Mouse (Mus musculus) embryonic facial prominence, embryonic 12.5 days (tissue): ENCODE data around the gene Psip1. TPM values are rescaled to one million over a fixed set of nuclear protein-coding genes. Genes with fewer than 3 reads are reported as not detected.
"Not testable (repeated sequence)": the region's sequence is repeated elsewhere in the genome, so short reads cannot be mapped to it uniquely, and the experiment has no call there.

Experiments used
- ATAC-seq: fragments of 200-750 bp; cut with Nextera tagmentation; 2 replicates; pipeline ENCODE4 v1.8.0; 2017; ENCODE audit not compliant: insufficient number of reproducible peaks, insufficient read depth, low FRiP score, low TSS enrichment
- H3K27ac ChIP-seq: fragments of 300-500 bp; sonication (generic); 2 replicates; pipeline ENCODE4 v1.5.1; 2016; ENCODE audit warnings: mild to moderate bottlenecking
- H3K27me3 ChIP-seq: fragments of 300-500 bp; sonication (generic); 2 replicates; pipeline ENCODE4 v1.6.1; 2016; ENCODE audit warnings: mild to moderate bottlenecking, moderate library complexity
- H3K36me3 ChIP-seq: fragments of 300-500 bp; sonication (generic); 2 replicates; pipeline ENCODE4 v1.6.1; 2016; ENCODE audit warnings: mild to moderate bottlenecking
- H3K4me1 ChIP-seq: fragments of 300-500 bp; sonication (generic); 2 replicates; pipeline ENCODE4 v1.6.1; 2016
- H3K4me2 ChIP-seq: fragments of 300-500 bp; sonication (generic); replicated peaks from 2 replicates; pipeline ENCODE4 v1.6.1; 2016; ENCODE audit warnings: mild to moderate bottlenecking, moderate library complexity
- H3K4me3 ChIP-seq: fragments of 300-500 bp; sonication (generic); 2 replicates; pipeline ENCODE4 v1.5.1; 2016; ENCODE audit warnings: mild to moderate bottlenecking
- H3K9ac ChIP-seq: fragments of 300-500 bp; sonication (generic); 2 replicates; pipeline ENCODE4 v1.6.1; 2016; ENCODE audit warnings: mild to moderate bottlenecking, moderate library complexity
- H3K9me3 ChIP-seq: fragments of 300-500 bp; sonication (generic); 2 replicates; pipeline ENCODE4 v1.6.1; 2016; ENCODE audit warnings: mild to moderate bottlenecking, moderate library complexity
- whole genome bisulfite sequencing: fragments of 180-500 bp; shearing (Covaris S2); methylation state at CpG from one replicate; pipeline ENCODE4 v1.1.7; 2016; 5-methylcytosine and 5-hydroxymethylcytosine counted together
- polyA plus RNA-seq: library from polyadenylated mRNA; unstranded; fragments of >200 nt; fragmentation: Nextera tagmentation; extraction: Ambion mirVana; gene quantifications from 2 replicates; pipeline ENCODE4 v1.2.1, GENCODE M21; 2016

Psip1 gene
- polyA plus RNA-seq, 1 experiment from 2014 or later = 306 TPM

DNA sequence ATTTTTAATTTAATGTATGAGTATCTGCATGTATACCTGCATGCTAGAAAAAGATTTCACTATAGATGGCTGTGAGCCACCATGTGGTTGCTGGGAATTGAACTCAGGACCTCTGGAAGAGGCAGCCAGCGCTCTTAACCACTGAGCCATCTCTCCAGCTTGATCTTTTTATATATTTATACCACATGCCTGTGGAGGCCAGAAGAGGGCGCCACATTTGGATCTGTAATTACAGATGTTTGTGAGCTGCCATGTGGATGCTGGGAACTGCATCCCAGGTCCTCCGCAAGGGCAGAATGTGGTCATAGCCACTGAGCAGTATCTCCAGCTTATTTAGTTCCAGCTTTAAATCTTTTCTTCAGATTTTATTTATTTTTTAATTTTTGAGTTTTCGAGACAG, 34.0 kb upstream of the Psip1 start:
- H3K27ac ChIP-seq = no peak overlapping the region
- no peak overlapping the region for H3K4me2 ChIP-seq
- no peaks in the 10 kb centered on the region for H3K36me3 ChIP-seq
- no peaks in the 10 kb centered on the region for H3K9me3 ChIP-seq
- no peak overlapping the region for H3K9ac ChIP-seq
- no peak for ATAC-seq
- no peak overlapping the region for H3K4me3 ChIP-seq
- H3K27me3 ChIP-seq = no peaks in the 10 kb centered on the region
- 83% methylated on average over 4 of the region's 4 CpGs for WGBS
- H3K4me1 ChIP-seq = no peaks in the 10 kb centered on the region

GRCm38 (mm10) chr4:83519807-83520206, 33.5 kb upstream of the Psip1 start:
- no peak for ATAC-seq
- no peaks in the 10 kb centered on the region for H3K27me3 ChIP-seq
- no peak overlapping the region for H3K9ac ChIP-seq
- H3K36me3 ChIP-seq = no peaks in the 10 kb centered on the region
- no peak overlapping the region for H3K4me2 ChIP-seq
- H3K4me3 ChIP-seq = no peak overlapping the region
- H3K9me3 ChIP-seq = no peaks in the 10 kb centered on the region
- H3K27ac ChIP-seq = no peak overlapping the region
- H3K4me1 ChIP-seq = no peaks in the 10 kb centered on the region

DNA sequence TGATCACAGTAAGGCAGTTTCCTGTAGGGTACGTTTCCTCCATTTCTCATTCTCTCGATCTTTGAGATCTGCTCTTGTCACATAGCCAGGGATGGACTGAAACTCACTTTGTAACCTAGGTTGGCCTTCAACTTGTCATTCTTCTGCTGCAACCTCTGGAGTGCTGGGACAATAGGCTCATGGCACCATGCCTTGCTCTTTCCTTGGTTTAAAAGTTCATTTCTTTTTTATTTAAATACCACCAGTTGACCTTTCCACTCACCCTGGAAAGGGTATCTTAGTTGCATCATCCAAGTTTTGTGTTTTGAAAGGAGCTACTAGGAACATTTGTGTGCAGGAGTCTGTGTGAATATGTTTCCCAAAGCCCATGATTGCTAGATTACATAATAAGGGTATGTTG, 32.9 kb upstream of the Psip1 start:
- Histone ChIP-seq H3K4me2 (no peak overlapping the region), H3K9ac (no peak overlapping the region), H3K36me3 (no peaks in the 10 kb centered on the region), H3K4me1 (no peaks in the 10 kb centered on the region), H3K27ac (no peak overlapping the region), H3K27me3 (no peaks in the 10 kb centered on the region), H3K9me3 (no peaks in the 10 kb centered on the region), H3K4me3 (no peak overlapping the region)
- 91% methylated on average over 2 of the region's 2 CpGs for WGBS
- ATAC-seq = no peak

- not testable (repeated sequence) for H3K27me3 ChIP-seq, H3K9me3 ChIP-seq, H3K9ac ChIP-seq, H3K4me1 ChIP-seq, H3K36me3 ChIP-seq, H3K4me2 ChIP-seq, H3K27ac ChIP-seq, ATAC-seq, H3K4me3 ChIP-seq
- WGBS = 91% methylated on average over 5 of the region's 6 CpGs
These were observed 29.9 kb upstream of the Psip1 start for GRCm38 (mm10) chr4:83516144-83516543.

DNA sequence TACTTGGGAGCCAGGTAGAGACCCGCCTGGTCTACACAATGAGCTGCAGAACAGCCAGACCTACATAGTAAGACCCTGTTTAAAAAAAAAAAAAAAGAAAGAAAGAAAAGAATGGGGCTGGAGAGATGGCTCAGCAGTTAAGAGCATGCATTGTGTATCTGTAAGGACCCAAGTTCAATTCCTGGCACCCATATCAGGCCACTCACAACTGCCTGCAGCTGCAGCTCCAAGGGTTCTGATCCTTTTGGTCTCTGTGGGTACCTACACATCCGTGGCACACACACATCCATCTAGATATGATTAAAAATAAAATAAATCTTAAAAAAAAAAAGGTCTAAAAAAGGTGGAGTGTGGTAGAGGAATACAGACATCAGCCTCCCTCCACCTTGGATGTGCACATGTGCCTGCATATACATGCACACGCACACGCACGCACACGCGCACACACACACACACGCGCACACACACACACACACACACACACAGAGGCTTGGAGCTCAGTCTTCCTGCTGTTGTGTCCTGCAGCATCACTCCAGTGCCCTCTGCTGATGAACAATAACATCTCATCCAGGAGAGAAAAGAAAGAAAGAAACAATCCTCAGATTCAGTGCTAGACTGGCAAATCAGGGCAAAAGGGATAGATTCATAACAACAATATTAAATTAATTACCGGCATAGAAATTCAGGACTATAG, 28.9 kb upstream of the Psip1 start:
- no peaks in the 10 kb centered on the region for H3K9me3 ChIP-seq
- H3K4me3 ChIP-seq = no peak overlapping the region
- no peaks in the 10 kb centered on the region for H3K4me1 ChIP-seq
- WGBS = 88% methylated on average over 10 of the region's 10 CpGs
- no peak overlapping the region for H3K4me2 ChIP-seq
- ATAC-seq = 0 out of 2 replicates have a peak, but pooled peaks have one; percentile 41
- H3K27ac ChIP-seq = no peak overlapping the region
- H3K36me3 ChIP-seq = no peaks in the 10 kb centered on the region
- H3K9ac ChIP-seq = no peak overlapping the region
- H3K27me3 ChIP-seq = no peaks in the 10 kb centered on the region

DNA sequence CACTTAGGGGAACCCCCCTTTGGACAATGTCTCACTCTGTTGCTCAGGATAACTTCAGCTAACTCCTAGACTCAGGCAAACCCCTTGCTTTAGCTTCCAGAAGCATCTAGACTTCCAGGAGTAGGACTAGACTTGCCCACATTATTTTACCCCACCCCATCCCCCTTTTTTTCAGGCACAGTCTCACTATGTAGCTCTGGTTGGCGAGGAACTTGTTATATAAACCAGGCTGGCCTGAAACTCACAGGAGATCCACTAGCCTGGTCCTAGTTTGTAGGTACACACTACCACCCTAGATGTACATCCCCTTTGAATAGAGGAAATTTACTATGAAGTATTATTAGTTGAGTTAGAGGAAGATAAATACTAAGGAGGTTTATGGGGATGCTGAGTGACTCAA, 27.9 kb upstream of the Psip1 start:
- WGBS = 84% methylated on average over 1 of the region's 1 CpGs
- no peak for ATAC-seq
- Histone ChIP-seq H3K36me3 (no peaks in the 10 kb centered on the region), H3K27me3 (no peaks in the 10 kb centered on the region), H3K4me1 (no peaks in the 10 kb centered on the region), H3K4me2 (no peak overlapping the region), H3K27ac (no peak overlapping the region), H3K9me3 (no peaks in the 10 kb centered on the region), H3K9ac (no peak overlapping the region), H3K4me3 (no peak overlapping the region)

- H3K27ac ChIP-seq = no peak overlapping the region
- no peak for ATAC-seq
These were observed 26.4 kb upstream of the Psip1 start for GRCm38 (mm10) chr4:83512644-83513043.

DNA sequence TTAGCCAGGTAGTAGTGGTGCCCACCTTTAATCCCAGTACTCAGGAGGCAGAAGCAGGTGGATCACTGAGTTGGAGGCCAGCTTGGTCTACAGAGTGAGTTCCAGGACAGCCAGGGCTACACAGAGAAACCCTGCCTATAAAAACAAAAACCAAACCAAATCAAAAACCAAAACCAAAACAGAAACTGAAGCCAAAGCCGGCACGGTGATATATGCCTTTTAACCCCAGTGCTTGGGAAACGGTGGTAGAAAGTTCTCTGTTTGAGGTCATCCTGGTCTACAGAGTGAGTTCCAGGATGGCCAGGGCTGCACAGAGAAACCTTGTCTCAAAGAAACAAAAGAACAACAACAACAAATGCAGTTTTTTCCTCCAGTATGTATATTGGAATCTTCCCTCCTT, 26.0 kb upstream of the Psip1 start:
- 79% methylated on average over 3 of the region's 3 CpGs for WGBS
- H3K4me3 ChIP-seq = no peak overlapping the region

More at GRCm38 (mm10) chr4:83512644-83513043, 26.4 kb upstream of the Psip1 start:
- H3K9me3 ChIP-seq = no peaks in the 10 kb centered on the region
- no peak overlapping the region for H3K9ac ChIP-seq
- H3K4me3 ChIP-seq = no peak overlapping the region
- H3K27me3 ChIP-seq = no peaks in the 10 kb centered on the region
- H3K36me3 ChIP-seq = no peaks in the 10 kb centered on the region
- 54% methylated on average over 2 of the region's 2 CpGs for WGBS
- no peak overlapping the region for H3K4me2 ChIP-seq
- no peaks in the 10 kb centered on the region for H3K4me1 ChIP-seq

GRCm38 (mm10) chr4:83511083-83511482, 24.8 kb upstream of the Psip1 start:
- no peaks in the 10 kb centered on the region for H3K27me3 ChIP-seq
- no peaks in the 10 kb centered on the region for H3K9me3 ChIP-seq
- ATAC-seq = no peak
- no peak overlapping the region for H3K4me3 ChIP-seq
- H3K27ac ChIP-seq = no peak overlapping the region
- H3K9ac ChIP-seq = no peak overlapping the region
- H3K4me2 ChIP-seq = no peak overlapping the region
- no peaks in the 10 kb centered on the region for H3K4me1 ChIP-seq
- WGBS = 41% methylated on average over 8 of the region's 8 CpGs
- no peaks in the 10 kb centered on the region for H3K36me3 ChIP-seq

More for the DNA sequence above, 26.0 kb upstream of the Psip1 start:
- no peaks in the 10 kb centered on the region for H3K4me1 ChIP-seq
- ATAC-seq = no peak
- H3K4me2 ChIP-seq = no peak overlapping the region
- no peaks in the 10 kb centered on the region for H3K9me3 ChIP-seq
- no peaks in the 10 kb centered on the region for H3K27me3 ChIP-seq
- H3K9ac ChIP-seq = no peak overlapping the region
- H3K27ac ChIP-seq = no peak overlapping the region
- H3K36me3 ChIP-seq = no peaks in the 10 kb centered on the region

DNA sequence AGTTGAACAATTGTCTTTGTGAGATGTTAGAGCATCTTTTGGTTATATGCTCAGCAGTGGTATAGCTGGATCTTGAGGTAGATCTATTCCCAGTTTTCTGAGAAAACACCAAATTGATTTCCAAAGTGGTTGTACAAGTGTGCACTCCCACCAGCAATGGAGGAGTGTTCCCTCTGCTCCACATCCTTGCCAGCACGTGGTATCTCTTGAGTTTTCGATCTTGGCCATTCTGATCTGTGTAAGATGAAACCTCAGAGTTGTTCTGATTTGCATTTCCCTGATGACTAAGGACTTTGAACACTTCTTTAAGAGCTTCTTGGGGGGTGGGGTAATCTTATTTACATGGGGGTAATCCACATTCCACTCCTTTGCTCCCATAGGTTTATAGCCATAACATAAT, 23.3 kb upstream of the Psip1 start:
- Histone ChIP-seq H3K9me3 (no peaks in the 10 kb centered on the region), H3K36me3 (no peaks in the 10 kb centered on the region), H3K4me2 (no peak overlapping the region), H3K27me3 (no peaks in the 10 kb centered on the region), H3K9ac (no peak overlapping the region), H3K4me1 (no peaks in the 10 kb centered on the region), H3K4me3 (no peak overlapping the region), H3K27ac (no peak overlapping the region)
- 26% methylated on average over 2 of the region's 2 CpGs for WGBS
- no peak for ATAC-seq

- Histone ChIP-seq H3K27ac (peak overlapping the region; percentile 55; the same call in 1 of the 2 replicates), H3K9me3 (no peaks in the 10 kb centered on the region), H3K4me2 (peak overlapping the region; percentile 52), H3K9ac (0 out of 2 replicates have a peak overlapping the region, but pooled peaks have one; percentile 8), H3K36me3 (no peaks in the 10 kb centered on the region), H3K4me1 (no peaks in the 10 kb centered on the region), H3K4me3 (peak overlapping the region; percentile 30), H3K27me3 (no peaks in the 10 kb centered on the region)
- WGBS = 37% methylated on average over 7 of the region's 7 CpGs
- peak; percentile 52; the same call in 1 of the 2 replicates for ATAC-seq
These were observed 14.8 kb upstream of the Psip1 start for GRCm38 (mm10) chr4:83501037-83501430.

- peak; percentile 77 for ATAC-seq
- Histone ChIP-seq H3K9ac (0 out of 2 replicates have a peak overlapping the region, but pooled peaks have one; percentile 8), H3K4me1 (no peaks in the 10 kb centered on the region)
These were observed 14.1 kb upstream of the Psip1 start for GRCm38 (mm10) chr4:83500154-83501036.

More at GRCm38 (mm10) chr4:83500154-83501036, 14.1 kb upstream of the Psip1 start:
- Histone ChIP-seq H3K9me3 (no peaks in the 10 kb centered on the region), H3K36me3 (no peaks in the 10 kb centered on the region), H3K4me3 (peak overlapping the region; percentile 30), H3K27ac (peak overlapping the region; percentile 69), H3K4me2 (peak overlapping the region; percentile 52), H3K27me3 (no peaks in the 10 kb centered on the region)
- 4% methylated on average over 22 of the region's 22 CpGs for WGBS
